Mouse (Mus musculus) megakaryocyte, embryonic 14.5 days (primary cell): ENCODE measurements around the gene Cpn1.

Source experiments
- FLI1 ChIP-seq: IDR thresholded peaks from 2 replicates; pipeline ENCODE4 v1.6.1; 2012; ENCODE audit warnings: low read length, inconsistent platforms, mixed read lengths
- GATA1 ChIP-seq: IDR thresholded peaks from 3 replicates; pipeline ENCODE4 v1.6.1; 2012; ENCODE audit warnings: mixed read lengths, low read length, inconsistent platforms, borderline replicate concordance

DNA sequence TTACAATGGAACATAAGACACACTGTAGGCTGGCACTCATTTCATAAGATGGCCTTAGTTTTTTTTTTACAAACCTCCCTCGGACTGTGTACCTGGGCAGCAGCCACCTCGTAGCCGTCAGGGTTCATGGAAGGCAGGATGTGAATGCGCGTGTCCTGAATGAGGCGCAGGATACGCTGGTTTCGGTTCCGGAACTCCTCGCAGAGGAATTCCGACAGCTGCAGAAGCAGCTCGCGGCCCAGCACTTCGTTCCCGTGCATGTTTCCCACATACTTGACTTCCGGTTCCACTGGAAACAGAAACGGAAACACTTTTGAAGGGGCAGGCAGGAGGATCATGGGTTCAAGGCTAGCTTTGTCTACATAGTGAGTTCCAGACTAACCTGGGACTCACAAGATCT, 5.6 kb downstream of the Cpn1 start:
- no peak for TF ChIP-seq GATA1
- no peak for TF ChIP-seq FLI1
